Mouse (Mus musculus) layer of hippocampus, adult 2 months (tissue): ENCODE measurements around the gene Pld1. TPM values are rescaled to one million over a fixed set of nuclear protein-coding genes. Genes with fewer than 3 reads are reported as not detected.

Experiments
- DNase-seq, 2 experiments: peaks; one replicate each; pipeline ENCODE4 v3.0.0; 2022; ENCODE audit warnings: low spot score in 2 of 2
- H3K27ac ChIP-seq: fragments of 200-600 bp; 2 replicates; pipeline ENCODE4 v1.8.1; 2022
- H3K4me3 ChIP-seq: fragments of 200-600 bp; 2 replicates; pipeline ENCODE4 v1.8.1; 2022; ENCODE audit warnings: mild to moderate bottlenecking
- CTCF ChIP-seq: fragments of 200-600 bp; conservative IDR thresholded peaks from 2 replicates; pipeline ENCODE4 v1.8.1; 2022; ENCODE audit warnings: antibody characterized with exemption, mild to moderate bottlenecking, moderate library complexity
- long read RNA-seq, 2 experiments: library from polyadenylated mRNA; stranded (forward); transcript quantifications; one replicate each; pipeline ENCODE4 v2.0.0; 2021; ENCODE audit warnings: borderline mapping rate in 2 of 2
- total RNA-seq, 2 experiments: library from RNA; stranded (reverse); gene quantifications; 2 replicates each; pipeline ENCODE4 v1.2.3; 2021

The Pld1 gene
- 1 to 10 TPM; 6.9 to 9.0 TPM for total RNA-seq
- long read RNA-seq, experiment 1, full-length matches to known transcripts, result 1 of 3 reads
- long read RNA-seq, experiment 1, partial matches to known transcripts, result 2 of 3 reads
- long read RNA-seq, experiment 1, other reads (novel, unspliced or antisense), result 0 of 3 reads
- long read RNA-seq, experiment 2, full-length matches to known transcripts, result 1 of 1 reads
- long read RNA-seq, experiment 2, partial matches to known transcripts, result 0 of 1 reads
- long read RNA-seq, experiment 2, other reads (novel, unspliced or antisense), result 0 of 1 reads

DNA sequence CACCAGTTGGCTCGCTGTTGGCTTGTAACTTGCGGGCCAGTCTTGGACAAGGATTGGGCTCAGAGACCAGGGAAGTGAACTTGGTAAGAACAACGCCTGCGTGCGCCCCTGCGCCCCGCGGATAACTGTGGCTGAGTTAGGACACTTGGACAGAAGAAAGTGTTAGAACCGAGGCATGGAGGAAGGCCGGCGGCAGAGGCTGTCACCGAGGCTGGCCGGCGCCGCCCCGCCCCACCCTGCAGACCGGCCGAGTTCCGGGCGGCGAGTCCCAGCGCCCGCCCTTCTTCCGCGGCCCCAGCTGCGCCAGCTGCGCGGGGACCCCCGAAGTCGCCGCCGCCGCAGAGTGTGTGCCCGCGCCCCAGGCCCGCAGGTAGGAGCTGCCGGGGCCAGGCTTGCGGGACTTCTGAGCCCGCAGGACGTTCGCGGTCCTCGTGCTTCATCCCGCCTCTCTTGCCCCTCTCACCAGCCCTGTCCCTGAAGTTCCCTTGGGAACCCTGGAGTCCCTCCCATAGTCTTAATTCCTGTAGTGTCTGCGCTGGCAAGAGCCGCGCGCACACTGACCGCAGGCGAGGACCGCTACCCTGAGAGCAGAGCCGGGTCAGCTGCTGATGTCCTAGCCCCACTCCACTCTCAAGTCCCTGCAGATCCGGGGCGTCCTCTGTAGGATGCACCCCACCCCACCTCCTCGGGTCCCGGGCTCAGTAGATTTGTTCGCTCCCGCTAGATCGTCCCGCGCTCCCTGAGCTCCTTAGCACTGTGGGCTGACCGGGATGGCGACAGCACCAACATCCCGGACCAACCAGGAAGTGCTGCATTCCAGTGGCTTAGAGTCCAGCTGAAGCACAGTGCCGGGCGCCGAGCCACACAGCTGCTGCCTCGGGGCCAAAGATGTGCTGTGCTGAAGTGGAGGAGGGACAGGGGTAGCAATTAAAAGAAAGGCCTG lies at the start of gene Pld1:
Gene Pld1, plus strand, starts transcription at position 315 of the 943 bp plus-strand sequence.
- H3K4me3 ChIP-seq, result peak within 1 kb of the TSS; percentile 64
- TF ChIP-seq CTCF, result no peak
- peak; percentile 41 to 45 for DNase-seq
- peak within 1 kb of the TSS; percentile 89 for H3K27ac ChIP-seq

DNA sequence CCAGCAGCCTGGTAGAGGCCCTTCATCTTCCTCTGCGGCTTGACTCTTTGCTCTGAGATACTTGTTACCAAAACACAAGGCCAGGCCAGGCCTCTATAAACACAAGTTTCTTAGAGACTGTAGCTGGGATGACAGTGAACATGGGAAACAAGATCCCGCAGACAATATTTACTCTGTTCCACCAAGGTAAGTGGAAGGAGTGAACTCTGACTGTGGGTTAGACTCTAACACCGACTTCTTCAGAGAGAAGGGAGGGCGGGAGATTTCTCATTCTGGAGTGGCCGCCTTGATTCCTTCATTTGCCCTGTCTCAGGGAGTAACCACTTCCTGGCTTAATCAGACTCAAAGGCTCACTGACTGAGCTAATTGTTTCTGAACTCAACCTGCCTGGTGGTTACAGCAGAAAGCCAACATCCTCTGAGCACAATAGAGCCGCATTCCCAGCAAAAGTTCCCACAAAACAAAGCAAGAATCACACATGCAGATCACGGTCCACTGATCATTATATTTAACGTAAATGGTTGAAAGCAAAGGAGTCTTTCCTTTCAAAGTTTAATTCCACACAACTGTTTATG lies 42.1 kb upstream of the Pld1 start, which contains the start of gene Tmem212:
Gene Tmem212, minus strand, starts transcription at position 51 of the 575 bp plus-strand sequence.
- DNase-seq, result no peak
- no peak within 1 kb of the TSS for H3K4me3 ChIP-seq
- no peak for TF ChIP-seq CTCF
- no peak within 1 kb of the TSS for H3K27ac ChIP-seq

DNA sequence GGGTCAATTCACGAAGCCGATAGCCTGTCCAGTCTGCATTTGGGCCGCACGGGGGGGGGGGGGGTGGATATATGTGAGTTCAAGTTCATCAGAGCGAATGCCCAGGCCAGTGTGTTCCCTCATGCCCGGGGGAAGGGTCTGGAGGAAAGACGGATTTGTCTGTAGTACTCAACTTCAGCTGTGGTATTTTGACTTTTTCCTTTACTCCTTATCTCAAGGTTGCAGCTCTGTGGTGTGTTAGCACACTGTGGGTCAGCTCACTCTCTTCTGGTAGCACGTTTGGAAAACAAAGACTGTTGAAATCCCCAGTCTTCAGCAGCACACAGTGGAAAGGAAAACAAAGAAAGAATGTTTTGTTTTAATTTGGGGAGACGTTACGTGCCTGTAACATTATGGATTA lies 40.3 kb upstream of the Pld1 start:
- no peak for DNase-seq
- no peak for TF ChIP-seq CTCF
- no peak overlapping the region for H3K27ac ChIP-seq
- H3K4me3 ChIP-seq, result no peak overlapping the region

DNA sequence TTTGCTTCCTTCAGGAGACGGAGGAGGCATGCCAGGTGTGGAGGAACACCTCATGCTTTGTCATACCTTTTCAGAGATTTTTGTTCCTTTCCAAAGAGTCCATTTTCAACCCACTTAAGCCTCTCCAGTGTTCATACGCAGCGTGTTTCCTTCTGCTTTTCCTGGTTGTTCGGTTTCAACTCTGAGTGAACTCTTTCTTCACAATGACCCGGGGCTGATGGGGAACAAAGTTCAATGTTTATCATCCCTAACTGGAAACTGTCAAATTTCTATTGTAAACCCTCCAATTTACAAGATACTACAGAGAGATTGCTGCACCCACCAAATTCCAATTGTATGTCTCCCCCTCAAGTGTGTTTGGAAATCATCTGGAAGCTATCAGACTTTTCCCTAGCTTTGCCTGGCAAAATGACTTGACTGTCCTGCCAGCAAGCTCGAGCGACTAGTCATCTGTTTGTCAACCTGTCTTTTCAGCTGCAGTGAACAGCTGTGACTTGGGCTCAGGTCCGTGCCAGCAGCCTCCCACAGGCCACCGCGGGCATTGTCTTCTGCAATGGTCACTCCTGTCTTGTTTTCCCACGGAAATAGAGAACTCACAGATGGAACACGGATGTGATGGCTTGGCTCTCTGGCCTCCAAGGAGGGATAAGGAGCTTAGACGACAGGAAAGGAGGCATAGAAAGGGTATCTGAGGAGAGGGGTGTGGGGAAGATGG lies 39.3 kb upstream of the Pld1 start:
- TF ChIP-seq CTCF, result no peak

DNA sequence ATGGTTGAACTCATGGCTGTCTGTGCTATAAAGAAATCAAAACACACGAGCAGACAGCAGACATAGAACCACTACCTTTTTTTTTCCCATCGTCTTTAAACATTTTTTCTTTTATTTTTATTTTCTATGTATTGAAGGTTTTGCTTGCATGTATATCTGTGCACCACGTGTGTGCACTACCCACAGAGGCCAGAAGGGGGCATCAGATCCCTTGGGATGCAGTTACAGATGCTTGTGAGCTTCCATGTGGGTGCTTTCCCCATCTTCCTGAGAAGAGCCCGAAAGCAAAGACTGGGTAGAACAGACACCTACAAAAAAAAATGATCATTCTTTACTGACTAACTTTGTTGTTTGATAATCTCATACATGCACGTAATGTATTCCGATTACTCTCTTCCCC lies 36.6 kb upstream of the Pld1 start:
- DNase-seq, result no peak
- Histone ChIP-seq H3K4me3 (no peak overlapping the region), H3K27ac (no peak overlapping the region)
- TF ChIP-seq CTCF, result peak; percentile 60

More for the DNA sequence above, 39.3 kb upstream of the Pld1 start:
- DNase-seq, result peak in 1 of 2 experiments; percentile 10
- Histone ChIP-seq H3K27ac (no peak overlapping the region), H3K4me3 (no peak overlapping the region)

DNA sequence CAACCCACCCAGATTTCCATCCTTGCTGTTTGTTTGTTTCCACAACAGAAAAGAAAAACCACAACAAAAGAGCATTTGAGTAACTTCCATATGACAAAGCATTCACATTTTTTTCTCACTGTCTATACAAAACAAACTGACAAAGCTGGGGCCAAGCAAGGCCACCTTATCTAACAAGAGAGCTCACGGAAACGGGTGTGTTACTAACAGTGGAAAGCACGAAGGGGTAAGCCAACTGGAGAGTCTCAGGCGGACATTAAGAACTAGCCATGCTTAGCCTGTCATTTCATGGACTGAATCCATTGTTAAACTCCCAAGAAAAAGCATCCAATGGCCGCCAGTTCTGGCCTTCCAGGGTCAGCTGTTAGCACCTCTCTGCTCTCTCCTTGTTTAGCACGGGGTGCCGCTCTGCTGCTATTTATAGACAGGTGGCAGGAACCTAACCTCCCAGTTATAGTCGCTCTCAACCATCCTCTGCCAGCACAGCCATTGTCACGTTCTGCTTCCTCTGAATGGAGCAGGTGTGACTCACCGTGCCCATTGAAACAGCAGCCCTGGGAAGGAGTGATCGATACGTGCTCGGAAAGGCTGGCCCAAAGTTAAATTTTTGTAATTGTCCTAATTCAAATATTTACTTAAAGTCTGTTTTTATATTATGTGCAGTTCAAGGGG lies 33.7 kb upstream of the Pld1 start:
- Histone ChIP-seq H3K4me3 (no peak overlapping the region), H3K27ac (no peak overlapping the region)
- no peak for DNase-seq
- no peak for TF ChIP-seq CTCF

DNA sequence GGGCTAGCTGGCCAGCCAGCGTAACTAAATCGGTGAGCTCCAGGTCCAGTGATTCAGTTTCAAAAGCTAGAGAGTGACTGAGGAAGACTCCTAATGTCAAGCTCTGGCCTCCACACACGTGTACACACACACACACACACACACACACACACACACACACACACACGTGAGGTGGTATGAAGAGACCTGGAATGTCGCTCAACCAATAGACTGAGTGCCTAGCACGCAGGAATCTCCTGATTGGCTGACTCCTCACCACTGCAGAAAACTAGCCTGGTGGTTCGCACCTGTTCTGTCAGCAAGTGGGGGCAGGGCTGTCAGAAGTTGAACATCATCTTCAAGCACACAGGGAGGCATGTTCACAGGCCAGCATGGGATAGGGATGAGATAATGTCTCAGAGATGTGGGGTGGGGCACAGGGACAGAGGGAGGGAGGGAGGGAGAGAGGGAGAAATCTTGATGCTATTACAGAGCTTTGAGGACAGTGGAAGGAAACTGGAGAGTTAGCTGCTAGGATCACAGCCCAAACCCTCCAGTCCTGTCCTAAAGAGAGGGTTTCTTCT lies 31.8 kb upstream of the Pld1 start:
- Histone ChIP-seq H3K27ac (no peak overlapping the region), H3K4me3 (no peak overlapping the region)
- TF ChIP-seq CTCF, result no peak
- no peak for DNase-seq

DNA sequence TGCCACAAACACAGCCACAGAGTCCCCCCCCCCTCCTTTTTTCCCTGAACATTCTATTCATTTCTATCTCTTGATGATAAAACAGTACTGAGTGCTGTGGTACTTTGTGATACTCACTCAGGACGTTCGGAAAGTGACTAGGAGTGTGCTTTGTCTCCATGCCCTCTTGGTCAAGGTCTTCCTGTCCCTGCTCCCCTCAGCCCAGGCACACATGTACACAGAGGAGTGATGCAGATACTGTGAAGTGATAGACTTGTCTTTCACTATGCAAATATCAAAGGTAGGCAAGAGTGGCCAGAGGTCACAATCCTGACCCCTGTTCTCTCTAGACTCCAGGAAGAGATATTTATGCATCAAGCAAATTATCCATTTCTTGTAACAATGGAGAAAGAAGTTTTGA lies 31.2 kb upstream of the Pld1 start:
- H3K4me3 ChIP-seq, result no peak overlapping the region
- H3K27ac ChIP-seq, result no peak overlapping the region
- no peak for DNase-seq
- TF ChIP-seq CTCF, result no peak

DNA sequence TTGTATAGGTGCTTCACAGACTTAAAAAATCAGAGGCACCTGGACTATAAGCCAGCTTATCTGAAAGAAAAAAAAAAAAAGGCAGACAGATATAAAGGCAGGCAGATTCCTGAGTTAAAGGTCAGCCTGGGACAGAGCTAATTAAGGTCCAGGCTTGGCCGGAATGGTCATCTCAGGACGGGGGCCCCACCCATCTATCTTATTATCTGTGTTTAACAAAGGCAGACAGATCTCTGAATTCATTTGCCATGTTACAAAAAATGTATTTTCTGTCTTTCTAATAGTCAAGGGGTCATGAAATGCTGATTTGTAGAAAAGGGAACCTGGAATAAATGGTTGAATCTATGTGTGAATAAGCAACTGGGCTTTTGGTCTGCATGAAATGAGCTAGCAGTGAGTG lies 30.2 kb upstream of the Pld1 start:
- Histone ChIP-seq H3K27ac (no peak overlapping the region), H3K4me3 (no peak overlapping the region)
- TF ChIP-seq CTCF, result no peak
- DNase-seq, result no peak

DNA sequence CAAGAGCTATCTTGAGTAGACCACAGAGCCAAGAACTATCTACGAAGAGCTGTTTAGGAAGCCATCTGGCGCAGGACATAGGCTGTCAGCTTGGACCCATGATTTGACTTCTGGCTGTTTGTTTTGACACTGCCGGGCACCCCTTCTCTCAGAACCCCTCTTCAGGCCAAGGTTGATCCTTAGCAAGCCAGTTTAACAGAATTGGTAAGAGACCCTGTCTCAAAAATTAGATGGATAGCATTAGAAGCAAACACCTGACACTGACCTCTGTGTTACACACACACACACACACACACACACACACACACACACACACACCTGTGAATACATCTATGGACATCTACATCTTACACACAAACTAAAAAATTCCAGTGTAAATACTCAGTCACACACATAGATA lies 29.5 kb upstream of the Pld1 start:
- Histone ChIP-seq H3K4me3 (no peak overlapping the region), H3K27ac (no peak overlapping the region)
- no peak for DNase-seq
- no peak for TF ChIP-seq CTCF

DNA sequence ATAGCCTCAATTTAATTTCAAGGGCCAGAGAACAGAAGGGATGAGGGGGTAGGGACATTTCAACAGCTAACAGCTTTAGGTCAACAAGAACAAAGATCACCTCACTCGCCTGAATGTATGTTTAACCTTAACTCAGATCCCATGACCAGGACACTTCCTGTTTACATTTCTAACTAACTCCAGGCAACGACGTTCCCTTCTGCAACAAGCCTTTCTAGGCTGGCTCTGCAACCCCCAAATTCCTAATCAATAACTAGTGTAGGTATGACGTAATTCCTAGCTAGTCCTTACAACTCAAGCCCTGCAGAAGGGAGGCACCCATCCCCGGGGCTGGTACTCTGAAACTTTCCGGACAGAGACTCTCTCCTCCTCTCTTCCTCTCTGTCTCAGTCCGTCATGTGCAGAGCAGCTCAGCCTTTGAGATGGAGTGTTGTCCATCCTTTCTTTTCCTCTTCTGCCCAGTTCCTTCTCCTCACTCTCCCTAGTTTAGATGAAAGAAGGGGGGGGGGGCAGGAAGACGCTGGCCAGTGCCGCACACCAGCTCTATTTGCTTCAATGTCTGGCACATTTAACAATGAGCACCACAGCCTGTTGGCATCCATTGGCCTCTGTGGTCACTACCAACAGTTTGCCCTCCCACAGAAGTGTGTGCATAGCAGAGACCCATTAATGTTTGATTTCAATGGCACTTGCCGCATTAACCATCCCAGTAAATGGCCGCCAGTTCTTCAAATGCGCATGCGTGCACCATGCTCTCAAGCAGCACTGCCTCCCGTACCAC lies 19.6 kb upstream of the Pld1 start:
- Histone ChIP-seq H3K4me3 (no peak overlapping the region), H3K27ac (no peak overlapping the region)
- no peak for TF ChIP-seq CTCF
- DNase-seq, result no peak
